Mouse (Mus musculus) right cerebral cortex, postnatal 25 days (tissue): ENCODE results near the gene Baiap2l2.

Experiments
- DNase-seq: peaks from one replicate; pipeline ENCODE4 v3.0.0; 2022

Baiap2l2 gene

DNA sequence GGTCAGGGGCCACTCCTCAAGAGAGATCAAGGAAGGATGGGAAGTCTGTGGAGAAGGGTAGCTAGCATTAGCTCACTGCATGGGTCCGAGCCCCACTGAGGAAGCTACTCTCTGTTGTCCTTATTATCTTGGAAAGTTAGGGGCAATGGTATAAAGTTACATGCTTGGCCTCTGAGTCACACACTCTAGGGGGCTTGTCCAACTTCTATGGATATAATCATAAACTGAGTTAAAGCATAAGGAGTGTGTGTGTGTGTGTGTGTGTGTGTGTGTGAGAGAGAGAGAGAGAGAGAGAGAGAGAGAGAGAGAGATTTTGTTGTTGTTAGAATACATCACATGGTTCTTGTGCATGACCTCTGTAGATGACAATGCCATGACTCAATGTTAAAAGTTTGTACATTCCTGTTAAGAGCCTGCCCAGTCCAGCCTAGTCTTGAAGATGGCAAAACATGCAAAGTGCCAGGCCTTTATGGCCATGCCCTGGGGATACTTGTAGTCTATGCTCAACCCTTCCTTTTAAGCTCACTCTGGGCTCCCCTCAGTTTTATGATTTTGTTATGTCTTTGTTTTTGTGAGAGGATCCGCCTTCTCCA is 14.3 kb upstream of the Baiap2l2 start:
- DNase-seq: no peak

DNA sequence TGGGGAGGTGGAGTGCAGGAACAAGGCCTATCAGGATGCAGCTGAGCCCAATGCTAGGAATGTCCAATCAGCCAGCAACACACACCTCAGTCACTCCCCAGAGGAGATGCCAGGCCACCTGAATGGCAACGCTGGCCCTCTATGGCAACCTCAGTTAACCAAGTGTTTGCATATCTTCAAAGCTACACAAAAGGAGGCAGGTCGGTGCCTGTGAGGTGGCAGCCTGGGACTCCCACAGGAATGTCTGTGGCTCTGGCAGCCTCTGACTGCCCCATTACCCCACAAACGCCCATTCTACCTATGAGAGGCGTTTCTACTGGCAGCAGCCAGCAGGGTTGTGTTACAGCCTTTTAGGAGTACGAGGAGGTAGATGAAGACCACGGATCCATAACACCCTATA is 13.2 kb upstream of the Baiap2l2 start:
- no peak for DNase-seq

DNA sequence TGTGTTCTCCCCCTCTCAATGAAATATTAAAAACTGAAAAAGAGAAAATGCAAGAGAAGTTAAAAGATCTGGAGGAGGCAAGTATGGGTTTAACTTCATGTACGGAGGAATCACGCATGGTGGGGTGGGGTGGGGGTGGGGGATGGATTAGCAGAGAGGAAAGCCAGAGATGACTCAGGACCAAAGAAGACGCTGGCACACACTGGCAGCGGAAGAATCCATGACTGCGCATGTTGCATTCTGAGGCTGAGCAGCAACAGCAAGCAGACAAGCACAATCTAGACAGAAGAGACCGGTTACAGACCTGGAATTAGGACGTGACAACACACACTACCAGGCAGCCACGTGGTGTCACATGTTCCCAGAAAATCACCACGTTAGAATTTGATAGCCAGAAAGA is 7.4 kb upstream of the Baiap2l2 start:
- no peak for DNase-seq

DNA sequence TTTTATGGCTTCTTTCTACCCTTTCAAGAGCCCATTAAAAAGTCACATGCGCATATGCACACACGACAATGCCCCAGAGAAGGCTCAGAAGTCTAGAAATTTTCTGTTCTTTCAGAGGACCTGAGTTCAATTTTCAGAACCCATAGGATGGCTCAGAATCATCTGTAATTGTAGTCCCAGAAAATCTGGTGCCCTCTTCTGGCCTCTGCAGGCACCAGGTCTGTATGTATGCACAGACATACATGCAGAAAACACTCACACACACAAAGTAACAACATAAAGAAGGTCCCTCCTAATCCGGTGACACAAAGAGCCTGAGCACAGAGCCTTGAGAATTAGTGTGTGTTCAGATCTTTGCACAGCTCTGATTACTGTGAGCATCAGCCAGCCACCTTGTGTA is 5.0 kb upstream of the Baiap2l2 start:
- DNase-seq: no peak

DNA sequence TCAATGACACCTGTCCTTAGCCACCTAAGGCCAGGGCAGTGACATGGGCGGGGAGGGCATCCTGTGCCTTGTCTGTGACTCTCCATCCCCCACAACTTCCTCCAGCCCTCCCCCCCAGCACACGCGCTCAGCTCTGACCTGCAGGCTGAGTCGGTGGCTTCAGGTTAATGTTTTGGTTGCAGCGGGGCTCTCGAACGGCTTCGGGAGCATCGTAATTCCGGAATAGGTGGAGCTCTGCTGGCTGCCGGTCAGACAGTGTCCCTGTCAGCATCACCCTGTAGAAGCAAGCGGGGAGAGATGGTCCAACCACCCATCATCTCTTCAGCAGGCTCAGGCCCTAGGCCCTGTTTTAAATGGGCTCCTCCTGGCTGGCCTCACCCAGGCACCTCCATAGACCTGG is 4.1 kb upstream of the Baiap2l2 start:
- DNase-seq: no peak

DNA sequence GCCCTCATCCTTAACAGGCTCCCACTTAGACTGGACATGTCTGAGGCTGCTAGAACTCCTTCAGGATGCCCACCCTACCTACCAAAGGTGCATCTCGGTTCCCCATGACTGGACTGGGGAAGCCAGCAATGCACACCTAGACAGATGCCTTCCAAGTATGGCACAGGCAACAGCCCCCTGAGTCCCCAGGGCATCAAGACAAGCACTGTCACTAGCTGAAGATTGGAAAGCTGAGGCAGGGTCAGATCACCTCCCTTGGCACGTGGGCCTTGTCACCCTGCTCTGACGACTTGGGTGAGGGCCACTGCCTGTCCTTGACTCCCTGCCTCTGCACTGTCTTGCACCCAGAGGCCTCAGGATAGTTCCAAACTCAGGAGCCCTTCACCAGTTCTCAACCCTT is 3.0 kb upstream of the Baiap2l2 start:
- no peak for DNase-seq

DNA sequence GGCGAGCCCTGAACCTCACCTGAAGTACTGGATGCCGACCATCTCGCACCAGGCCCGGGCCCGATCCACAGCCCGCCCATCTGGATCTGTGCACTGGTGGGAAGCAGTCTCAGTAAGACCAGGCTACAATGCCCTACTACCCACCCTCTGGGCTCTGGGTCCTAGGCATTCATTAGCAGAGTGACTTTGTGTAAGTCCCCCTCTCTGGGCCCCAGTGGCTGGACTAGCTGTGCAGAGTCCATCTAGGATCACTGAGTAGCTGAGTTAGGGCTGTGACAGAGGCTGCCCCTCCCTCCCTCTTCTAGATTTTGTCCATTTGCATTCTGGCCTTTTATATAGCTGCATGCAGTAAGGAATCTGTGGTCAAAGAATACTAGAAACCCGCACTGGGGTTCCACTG is 1.8 kb upstream of the Baiap2l2 start:
- no peak for DNase-seq

DNA sequence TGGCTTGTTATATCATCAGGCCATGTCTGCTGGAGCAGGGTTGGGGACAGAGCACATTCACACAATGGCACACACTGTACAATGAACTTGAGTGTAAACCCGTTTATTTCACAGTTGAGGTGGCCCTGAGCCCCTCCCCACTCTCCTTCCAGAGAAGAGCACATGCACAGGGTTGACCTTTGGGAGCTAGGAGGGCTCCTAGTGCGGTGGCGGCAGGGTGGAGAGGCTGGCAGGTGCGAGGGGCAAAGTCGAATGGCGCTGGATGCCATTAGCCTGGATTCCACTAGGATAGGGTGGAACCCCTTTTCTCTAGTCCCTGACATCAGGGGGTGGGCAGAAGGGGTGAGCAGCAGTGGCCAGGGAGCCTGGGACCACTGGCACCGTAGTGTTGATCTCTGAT is 804 bp upstream of the Baiap2l2 start:
- DNase-seq: no peak

DNA sequence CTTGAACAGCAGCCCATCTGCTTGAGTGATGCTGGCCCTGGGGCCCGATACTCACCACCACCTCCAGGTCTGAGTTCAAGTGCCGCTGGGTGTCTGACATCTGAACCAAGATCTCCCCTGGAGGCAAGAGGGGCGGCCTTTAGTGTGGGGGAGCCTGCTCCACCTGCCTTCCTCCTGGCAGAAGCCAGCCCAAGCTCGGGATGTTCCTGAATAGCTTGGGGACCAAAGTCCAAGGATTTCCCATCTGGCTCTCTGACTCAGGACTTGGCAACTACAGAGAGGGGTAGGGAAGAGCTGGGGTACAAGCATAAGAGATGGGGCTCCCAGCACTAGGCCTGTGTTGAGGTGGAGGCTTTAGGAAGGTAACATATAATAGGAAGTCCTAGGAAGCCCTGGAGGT is 2.0 kb downstream of the Baiap2l2 start:
- DNase-seq: no peak

DNA sequence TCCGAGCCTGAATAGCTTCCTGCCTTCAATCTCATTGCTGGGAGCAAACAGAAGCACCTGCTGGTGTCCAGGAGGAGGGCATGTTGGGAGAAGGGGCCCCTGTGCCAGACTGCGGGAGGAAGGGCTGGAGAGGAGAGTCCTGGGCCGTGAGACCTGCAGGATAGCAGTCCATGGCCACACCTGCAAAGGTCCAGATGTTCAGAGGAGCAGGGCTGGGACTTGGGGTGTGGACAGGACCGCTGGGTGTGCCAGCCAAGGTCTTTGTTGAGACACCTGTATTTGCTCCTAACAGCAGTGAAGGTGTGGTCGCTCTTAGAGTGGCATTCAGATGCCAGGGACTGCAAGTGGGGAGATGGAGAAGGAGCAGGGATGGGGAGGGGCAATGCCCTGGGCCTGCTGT is 2.9 kb downstream of the Baiap2l2 start:
- no peak for DNase-seq

DNA sequence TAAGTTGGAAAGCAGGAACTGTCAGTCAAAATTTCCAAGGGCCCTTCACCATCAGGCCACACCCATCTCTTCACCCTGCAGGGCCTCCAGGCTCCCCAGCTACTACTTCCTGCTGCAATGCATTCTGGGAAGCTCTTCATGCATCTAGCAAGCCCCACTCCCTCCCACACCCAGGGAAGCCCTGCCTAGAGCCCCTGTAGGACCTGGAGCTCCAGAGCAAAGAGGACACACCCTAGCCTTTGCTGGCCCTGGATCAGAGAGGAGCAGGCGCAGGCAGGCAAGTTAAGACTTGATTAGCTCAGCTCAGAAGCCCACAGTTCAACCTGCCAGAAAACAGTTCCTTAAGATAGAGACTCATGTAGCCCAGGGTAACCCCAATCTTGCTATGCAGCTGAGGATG is 3.9 kb downstream of the Baiap2l2 start:
- DNase-seq: no peak

DNA sequence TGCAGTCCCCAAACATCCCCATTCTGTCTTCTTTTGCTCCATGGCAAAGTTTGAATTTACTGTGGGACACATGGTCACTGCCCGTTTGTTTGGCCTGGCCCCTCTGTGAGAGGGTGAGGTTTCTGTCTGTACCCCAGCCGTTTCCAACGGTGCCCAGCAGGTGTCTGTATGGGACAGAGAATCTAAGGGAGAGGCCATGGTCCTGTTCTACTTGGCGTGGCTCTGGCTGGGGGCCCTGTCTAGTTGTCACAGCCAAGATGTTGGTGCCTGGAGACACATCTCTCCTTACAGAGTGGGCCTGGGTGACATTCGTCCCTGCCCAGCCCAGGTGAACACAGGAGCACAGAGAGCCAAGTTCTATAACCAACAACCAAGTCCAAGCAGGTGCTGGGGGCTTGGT is 4.5 kb downstream of the Baiap2l2 start:
- no peak for DNase-seq

DNA sequence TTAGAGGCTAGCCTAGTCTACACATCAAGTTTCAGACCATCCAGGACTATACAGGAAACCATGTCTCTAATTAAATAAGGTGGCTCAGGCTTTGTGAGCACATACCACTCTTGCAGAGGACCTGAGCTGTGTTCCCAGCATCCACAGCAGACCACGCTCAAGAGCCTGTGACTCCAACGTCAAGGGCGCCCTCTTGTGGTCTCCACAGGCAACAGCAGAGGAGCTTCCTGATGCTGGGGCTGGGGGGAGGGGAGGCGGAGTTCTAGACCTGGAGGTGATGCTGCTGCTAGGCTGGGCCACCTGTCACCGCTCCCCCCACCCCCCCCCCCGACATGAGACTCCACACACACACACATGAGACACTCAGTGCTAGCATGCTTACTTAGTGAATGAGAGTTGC is 5.1 kb downstream of the Baiap2l2 start:
- DNase-seq: no peak

DNA sequence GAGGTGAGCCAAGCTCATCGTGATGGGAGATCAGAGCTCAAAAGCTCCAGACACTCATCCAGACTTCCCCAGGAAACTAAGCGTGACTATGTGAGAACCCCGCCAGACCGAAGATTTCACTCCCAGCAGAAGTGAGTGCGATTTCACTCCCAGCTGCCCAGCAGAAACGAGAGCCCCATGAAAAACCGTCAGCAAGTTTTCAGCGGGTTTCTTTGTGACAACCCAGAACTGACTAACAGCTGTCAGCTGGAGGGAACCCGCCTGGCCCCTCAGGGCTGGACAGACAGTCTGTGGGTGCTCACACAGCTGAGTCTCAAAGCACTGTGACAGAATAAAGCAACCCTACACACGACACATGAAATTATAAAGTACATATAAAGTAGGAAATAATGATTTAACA is 7.6 kb downstream of the Baiap2l2 start:
- DNase-seq: no peak

DNA sequence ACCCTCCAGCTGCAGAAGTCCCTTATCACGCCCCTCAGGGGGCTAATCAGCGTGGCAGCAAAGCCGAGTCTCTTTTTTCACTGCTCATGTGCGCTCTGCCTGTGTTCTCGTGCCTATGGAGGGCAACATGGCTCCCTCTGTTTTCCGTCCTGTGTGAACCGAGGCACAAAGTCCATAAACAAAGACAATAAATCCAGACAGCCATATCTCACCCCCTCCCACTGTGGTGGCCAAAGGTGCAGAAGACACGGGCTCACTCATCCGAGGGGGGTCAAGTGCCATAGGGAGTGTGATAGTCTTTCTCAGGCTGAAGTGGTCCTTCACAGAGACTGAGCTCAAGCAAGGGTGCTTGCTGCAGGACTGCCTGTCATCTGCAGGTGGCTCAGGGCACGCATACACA is 12.3 kb downstream of the Baiap2l2 start:
- no peak for DNase-seq

DNA sequence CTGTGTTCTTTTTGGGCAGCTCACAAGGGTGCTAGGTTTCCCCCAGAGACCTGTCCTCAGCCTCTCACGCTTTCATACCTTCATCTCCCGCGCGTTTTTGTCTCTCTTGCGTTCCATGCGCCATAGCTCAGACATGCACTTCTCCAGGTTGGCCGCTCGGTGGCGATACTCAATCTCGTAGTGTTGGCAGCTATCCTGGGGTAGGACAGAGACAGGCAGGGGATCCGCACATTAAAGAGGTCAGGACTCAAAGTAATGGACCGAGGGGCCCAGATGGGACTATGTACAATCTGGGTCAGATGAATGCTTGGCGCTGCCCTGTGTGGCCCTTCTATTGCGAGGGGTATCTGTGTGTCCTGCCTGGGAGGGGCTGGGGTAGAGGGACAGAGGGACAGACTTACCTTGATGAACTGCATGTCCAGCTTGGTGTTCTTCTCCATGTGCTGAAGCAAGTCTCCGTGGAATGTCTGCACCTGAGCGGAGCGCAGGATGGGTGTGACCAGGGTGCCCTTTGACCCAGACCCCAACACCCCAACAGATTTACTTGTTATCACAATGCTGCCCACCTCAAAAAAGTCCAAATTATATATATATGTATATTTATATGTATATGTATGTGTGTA is 14.1 kb downstream of the Baiap2l2 start:
- no peak for DNase-seq

DNA sequence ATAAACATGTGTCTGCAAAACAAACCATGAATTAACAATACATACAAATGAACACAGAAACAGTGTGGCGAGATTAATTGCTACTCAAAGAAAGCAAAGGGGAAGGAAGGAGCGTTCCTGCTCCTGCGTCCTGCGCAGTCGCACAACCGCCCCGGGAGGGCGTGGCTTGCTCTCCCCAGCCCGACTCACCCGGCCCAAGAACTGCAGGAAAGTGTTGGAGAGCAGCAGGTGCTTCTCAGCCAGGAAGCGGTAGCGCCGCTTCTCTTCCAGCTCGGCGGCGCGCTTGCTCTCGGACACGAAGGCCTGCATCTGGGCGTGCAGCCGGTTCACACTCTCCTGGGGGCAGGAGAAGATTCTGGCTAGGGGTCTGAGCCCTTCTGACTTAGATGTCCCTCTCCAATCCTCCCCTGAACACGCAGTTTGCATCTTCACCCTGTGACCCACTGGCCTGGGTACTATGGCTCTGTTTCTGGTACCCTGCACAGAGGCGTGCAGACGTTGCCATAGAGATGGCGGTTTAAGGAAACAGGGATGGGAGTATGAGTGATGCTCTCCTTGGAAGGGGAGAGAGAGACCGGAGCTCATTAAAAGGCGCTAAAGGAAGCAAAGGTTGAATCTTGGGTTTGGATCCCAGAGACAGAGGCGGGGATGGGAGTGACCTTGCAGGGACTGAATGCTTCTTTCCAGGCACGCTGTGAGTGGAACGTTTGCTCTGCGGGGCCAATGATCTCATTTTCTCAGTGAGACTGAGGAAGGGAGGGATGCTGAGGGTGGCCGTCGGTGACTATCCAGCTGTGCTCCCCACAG is 14.8 kb downstream of the Baiap2l2 start:
- DNase-seq: peak; percentile 57

DNA sequence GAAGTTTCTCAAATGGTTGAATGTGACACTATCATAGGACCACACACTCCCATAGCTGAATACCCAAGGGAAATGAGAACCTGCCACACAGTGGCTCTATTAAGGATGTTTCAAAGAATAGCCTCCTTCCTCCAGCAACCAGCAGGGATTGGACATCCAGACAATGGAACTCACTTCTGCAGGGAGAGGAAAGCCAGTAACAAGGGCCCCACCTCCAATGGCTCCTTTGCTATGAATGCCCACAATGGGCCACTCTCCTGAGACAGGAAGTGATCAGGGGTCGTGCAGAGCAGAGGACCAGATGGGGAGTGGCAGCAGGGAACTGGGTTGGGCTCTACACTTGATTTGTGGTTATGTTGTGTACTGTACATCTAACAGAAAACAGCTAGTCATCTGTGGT is 16.8 kb downstream of the Baiap2l2 start:
- DNase-seq: no peak

DNA sequence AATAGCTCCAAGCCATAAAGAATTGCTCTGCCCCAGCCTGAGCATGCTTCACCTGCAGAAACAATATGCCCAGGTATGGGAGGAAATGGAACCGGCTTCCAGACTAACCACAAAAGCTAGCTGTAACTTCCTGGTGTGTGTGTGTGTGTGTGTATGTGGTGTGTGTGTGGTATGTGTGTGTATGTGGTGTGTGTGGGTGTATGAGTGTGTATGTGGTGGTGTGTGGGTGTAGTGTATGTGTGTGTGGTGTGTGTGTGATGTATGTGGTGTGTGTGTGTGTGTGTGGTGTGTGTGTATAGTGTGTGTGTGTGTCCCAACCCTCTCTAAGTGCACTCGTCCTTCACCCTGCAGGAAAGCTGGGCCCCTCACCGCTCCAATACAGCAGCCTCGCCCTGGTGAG is 20.0 kb downstream of the Baiap2l2 start:
- no peak for DNase-seq

DNA sequence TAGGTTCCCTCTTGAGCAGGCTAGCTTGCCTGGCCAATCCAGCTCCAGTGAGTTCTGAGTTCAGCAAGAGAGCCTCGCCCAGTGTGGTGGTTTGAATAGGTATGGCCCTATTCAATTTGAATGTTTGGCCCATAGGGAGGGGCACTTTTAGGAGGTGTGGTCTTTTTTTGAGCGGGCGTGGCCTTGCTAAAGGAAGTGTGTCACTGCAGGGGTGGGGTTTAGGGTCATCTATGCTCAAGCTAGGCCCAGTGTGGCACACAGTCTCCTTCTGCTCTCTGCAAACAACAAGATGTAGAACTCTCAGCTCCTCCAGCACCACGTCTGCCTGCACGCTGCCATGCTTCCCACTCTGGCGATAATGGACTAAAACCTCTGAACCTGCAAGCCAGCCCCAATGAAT is 21.6 kb downstream of the Baiap2l2 start:
- no peak for DNase-seq

DNA sequence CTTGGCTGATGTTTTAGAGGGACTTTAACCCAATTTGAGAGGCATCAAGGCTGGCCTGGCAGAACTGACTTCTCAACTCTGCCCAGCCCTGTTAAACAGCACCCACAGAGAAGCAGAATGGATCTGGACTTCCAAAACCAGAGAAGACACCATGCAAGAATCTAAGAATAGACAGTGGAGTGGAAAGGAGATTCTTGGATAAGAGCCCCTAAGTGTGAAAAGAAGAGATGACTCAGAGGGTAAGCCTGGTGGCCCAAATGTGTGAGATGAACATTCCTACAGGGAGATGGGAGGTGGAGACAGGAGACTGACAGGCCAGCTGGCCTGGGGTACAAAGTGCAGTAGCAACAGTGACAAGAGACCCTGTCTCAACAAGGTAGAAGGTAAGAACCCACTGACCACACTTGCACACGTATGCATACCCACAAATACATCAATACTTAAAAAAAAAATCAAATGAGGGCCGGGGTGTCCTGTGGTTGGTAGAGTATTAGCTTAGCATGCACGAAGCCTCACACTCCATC is 22.5 kb downstream of the Baiap2l2 start:
- DNase-seq: no peak

DNA sequence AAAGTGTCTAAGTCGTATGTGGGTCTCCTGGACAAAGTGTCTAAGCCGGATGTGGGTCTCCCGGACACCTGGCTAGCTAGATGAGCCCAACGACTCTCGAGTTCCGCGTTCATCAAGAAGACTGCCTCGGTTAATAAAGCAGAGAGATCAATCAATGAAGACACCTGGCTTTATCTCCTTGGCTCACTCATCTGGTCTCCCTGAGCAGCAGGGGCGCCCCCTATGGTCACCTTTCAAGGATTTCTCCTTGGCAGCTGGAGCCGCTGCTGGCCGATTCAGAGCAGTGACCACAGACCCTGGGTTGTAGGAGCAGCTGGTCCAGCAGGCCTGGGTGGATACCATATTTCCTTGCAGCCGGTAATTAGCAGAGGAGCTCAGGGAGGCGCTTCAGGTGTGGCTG is 23.0 kb downstream of the Baiap2l2 start:
- DNase-seq: no peak

DNA sequence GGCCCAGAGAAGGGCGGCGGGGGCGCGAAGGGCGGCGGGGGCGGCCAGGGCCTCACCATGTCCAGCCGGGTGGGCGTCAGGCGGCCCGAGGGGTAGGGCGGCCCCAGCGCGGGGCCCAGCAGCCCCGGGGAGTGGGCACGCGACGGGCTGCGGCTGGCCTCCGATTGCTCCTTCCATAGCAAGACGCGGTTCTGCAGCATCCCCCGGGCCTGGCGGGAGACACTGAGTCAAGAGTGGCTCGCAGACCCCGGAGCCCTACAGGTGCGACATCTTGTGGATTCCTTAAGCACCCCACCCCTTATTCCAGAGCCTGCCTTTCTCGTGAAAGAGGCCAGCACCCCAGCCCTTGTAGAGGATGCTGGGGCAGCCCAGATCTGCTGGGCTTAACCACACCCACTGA is 23.6 kb downstream of the Baiap2l2 start:
- no peak for DNase-seq

DNA sequence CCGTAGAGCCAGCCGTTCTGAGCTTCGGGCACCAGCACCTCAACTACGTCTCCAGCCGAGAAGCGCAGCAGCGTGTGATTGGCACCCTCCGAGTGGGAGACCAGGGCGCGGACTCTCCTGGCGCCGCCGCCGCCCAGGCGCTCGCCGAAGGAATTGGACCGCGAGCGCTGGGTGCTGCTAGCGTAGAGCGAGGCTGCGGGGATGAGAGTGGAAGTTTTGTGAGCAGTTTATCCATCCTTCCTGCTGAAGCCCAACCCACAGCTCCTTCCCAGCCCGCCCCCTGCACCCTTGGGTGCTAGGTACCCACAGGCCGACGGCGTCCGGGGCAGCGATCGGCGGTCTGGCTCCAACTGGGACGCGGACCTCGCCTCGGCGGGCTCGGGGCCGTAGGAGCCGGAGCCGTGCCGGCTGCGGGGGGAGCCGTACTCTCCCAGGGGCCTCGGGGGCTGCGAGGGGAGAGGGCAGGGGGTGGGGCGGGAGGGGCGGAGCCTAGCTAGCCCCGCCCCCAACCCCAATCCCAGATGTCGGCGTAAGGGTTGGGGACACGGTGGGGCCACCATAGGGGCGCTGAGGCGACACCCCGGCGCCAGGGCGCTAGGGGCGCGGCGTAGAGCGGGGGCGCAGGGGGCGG is 24.1 kb downstream of the Baiap2l2 start:
- DNase-seq: peak; percentile 62
